Mouse (Mus musculus): ENCODE data around the gene Sfxn5.

- TF ChIP-seq POLR2A (IDR thresholded peaks at IDR 0.05; ENCODE audit: low read depth, low read length) (no peak), CTCF (conservative IDR thresholded peaks at IDR 0.05; ENCODE audit: insufficient read depth, insufficient read length, low read depth, low read length) (no peak)
Measured at GRCm38 (mm10) chr6:85190671-85191070, 142.6 kb downstream of the Sfxn5 start.
